Mouse (Mus musculus): ENCODE results near the gene Cnn1.

Cnn1 gene

GRCm38 (mm10) chr9:22157516-22158265 lies 58.7 kb downstream of the Cnn1 start:
- peak; percentile 30 to 43 for DNase-seq (ENCODE audit: low spot score in 2 of 2)

Measured in right cerebral cortex, postnatal 10 days (tissue).